Mouse (Mus musculus): Measurements from ENCODE around the gene Psmb3. TPM values are rescaled to one million over a fixed set of nuclear protein-coding genes. Genes with fewer than 3 reads are reported as not detected.

Psmb3 gene
- polyA plus RNA-seq, 1 experiment from 2014 or later: 463 TPM

GRCm38 (mm10) chr11:97671177-97671527 lies 32.0 kb upstream of the Psmb3 start:
- Histone ChIP-seq H3K27ac (ENCODE audit: low read depth, low read length) (no peak overlapping the region), H3K36me3 (ENCODE audit: control insufficient read depth, insufficient read depth, low read length) (peaks cover 18% of the 10 kb centered on the region), H3K9ac (ENCODE audit: low read length) (no peak overlapping the region), H3K4me3 (ENCODE audit: low read depth, low read length) (no peak overlapping the region), H3K4me1 (replicated peaks; ENCODE audit: control insufficient read depth, insufficient read depth, low read length) (peaks cover 3% of the 10 kb centered on the region; the same call in 1 of the 2 replicates), H3K27me3 (ENCODE audit: control insufficient read depth, insufficient read depth, low read length) (no peaks in the 10 kb centered on the region), H3K9me3 (ENCODE audit: control insufficient read depth, low read length) (no peaks in the 10 kb centered on the region), H3K4me2 (ENCODE audit: low read depth, low read length, severe bottlenecking) (no peak overlapping the region)
- ATAC-seq (replicated peaks; ENCODE audit: low FRiP score) (no peak), DNase-seq (ENCODE audit: low spot score) (no peak)
- WGBS: 43% methylated on average over 2 of the region's 2 CpGs

GRCm38 (mm10) chr11:97673148-97673547 lies 30.1 kb upstream of the Psmb3 start:
- H3K4me1 ChIP-seq (replicated peaks; ENCODE audit: control insufficient read depth, insufficient read depth, low read length): peaks cover 16% of the 10 kb centered on the region
- DNase-seq (ENCODE audit: low spot score) (no peak), ATAC-seq (replicated peaks; ENCODE audit: low FRiP score) (no peak)
- 81% methylated on average over 11 of the region's 11 CpGs for WGBS
- peaks cover 13% of the 10 kb centered on the region for H3K36me3 ChIP-seq (ENCODE audit: control insufficient read depth, insufficient read depth, low read length)
- H3K27me3 ChIP-seq (ENCODE audit: control insufficient read depth, insufficient read depth, low read length): no peaks in the 10 kb centered on the region
- H3K4me3 ChIP-seq (ENCODE audit: low read depth, low read length): no peak overlapping the region
- H3K4me2 ChIP-seq (ENCODE audit: low read depth, low read length, severe bottlenecking): no peak overlapping the region
- no peaks in the 10 kb centered on the region for H3K9me3 ChIP-seq (ENCODE audit: control insufficient read depth, low read length)
- no peak overlapping the region for H3K9ac ChIP-seq (ENCODE audit: low read length)
- no peak overlapping the region for H3K27ac ChIP-seq (ENCODE audit: low read depth, low read length)

- DNase-seq (ENCODE audit: low spot score) (no peak), ATAC-seq (replicated peaks; ENCODE audit: low FRiP score) (no peak)
- H3K9me3 ChIP-seq (ENCODE audit: control insufficient read depth, low read length): no peaks in the 10 kb centered on the region
- peaks cover 14% of the 10 kb centered on the region for H3K36me3 ChIP-seq (ENCODE audit: control insufficient read depth, insufficient read depth, low read length)
- no peak overlapping the region; the same call in 1 of the 2 replicates for H3K9ac ChIP-seq (ENCODE audit: low read length)
- 80% methylated on average over 15 of the region's 15 CpGs for WGBS
- H3K4me3 ChIP-seq (ENCODE audit: low read depth, low read length): no peak overlapping the region
- no peak overlapping the region for H3K27ac ChIP-seq (ENCODE audit: low read depth, low read length)
- H3K4me2 ChIP-seq (ENCODE audit: low read depth, low read length, severe bottlenecking): no peak overlapping the region
- H3K4me1 ChIP-seq (replicated peaks; ENCODE audit: control insufficient read depth, insufficient read depth, low read length): peaks cover 17% of the 10 kb centered on the region
- H3K27me3 ChIP-seq (ENCODE audit: control insufficient read depth, insufficient read depth, low read length): no peaks in the 10 kb centered on the region
Observed at GRCm38 (mm10) chr11:97676050-97676754, 27.0 kb upstream of the Psmb3 start.

- no peak for DNase-seq (ENCODE audit: low spot score)
- Histone ChIP-seq H3K9me3 (ENCODE audit: control insufficient read depth, low read length) (no peaks in the 10 kb centered on the region), H3K9ac (ENCODE audit: low read length) (no peak overlapping the region)
Observed at GRCm38 (mm10) chr11:97677381-97677780, 25.8 kb upstream of the Psmb3 start.

GRCm38 (mm10) chr11:97677842-97678241 lies 25.4 kb upstream of the Psmb3 start:
- peaks cover 17% of the 10 kb centered on the region for H3K4me1 ChIP-seq (replicated peaks; ENCODE audit: control insufficient read depth, insufficient read depth, low read length)
- no peak overlapping the region for H3K27ac ChIP-seq (ENCODE audit: low read depth, low read length)
- H3K4me2 ChIP-seq (ENCODE audit: low read depth, low read length, severe bottlenecking): no peak overlapping the region
- H3K9me3 ChIP-seq (ENCODE audit: control insufficient read depth, low read length): no peaks in the 10 kb centered on the region
- no peak overlapping the region for H3K9ac ChIP-seq (ENCODE audit: low read length)
- no peak for ATAC-seq (replicated peaks; ENCODE audit: low FRiP score)
- H3K36me3 ChIP-seq (ENCODE audit: control insufficient read depth, insufficient read depth, low read length): peaks cover 14% of the 10 kb centered on the region
- WGBS: 29% methylated on average over 8 of the region's 8 CpGs
- DNase-seq (ENCODE audit: low spot score): no peak
- H3K4me3 ChIP-seq (ENCODE audit: low read depth, low read length): no peak overlapping the region
- H3K27me3 ChIP-seq (ENCODE audit: control insufficient read depth, insufficient read depth, low read length): no peaks in the 10 kb centered on the region

More at GRCm38 (mm10) chr11:97677381-97677780, 25.8 kb upstream of the Psmb3 start:
- H3K27ac ChIP-seq (ENCODE audit: low read depth, low read length): no peak overlapping the region
- H3K4me3 ChIP-seq (ENCODE audit: low read depth, low read length): no peak overlapping the region
- peaks cover 14% of the 10 kb centered on the region for H3K36me3 ChIP-seq (ENCODE audit: control insufficient read depth, insufficient read depth, low read length)
- 31% methylated on average over 15 of the region's 15 CpGs for WGBS
- no peak for ATAC-seq (replicated peaks; ENCODE audit: low FRiP score)
- peaks cover 17% of the 10 kb centered on the region for H3K4me1 ChIP-seq (replicated peaks; ENCODE audit: control insufficient read depth, insufficient read depth, low read length)
- no peak overlapping the region for H3K4me2 ChIP-seq (ENCODE audit: low read depth, low read length, severe bottlenecking)
- no peaks in the 10 kb centered on the region for H3K27me3 ChIP-seq (ENCODE audit: control insufficient read depth, insufficient read depth, low read length)

- ATAC-seq (replicated peaks; ENCODE audit: low FRiP score) (no peak), DNase-seq (ENCODE audit: low spot score) (no peak)
- Histone ChIP-seq H3K27me3 (ENCODE audit: control insufficient read depth, insufficient read depth, low read length) (no peaks in the 10 kb centered on the region), H3K9me3 (ENCODE audit: control insufficient read depth, low read length) (no peaks in the 10 kb centered on the region), H3K4me2 (ENCODE audit: low read depth, low read length, severe bottlenecking) (no peak overlapping the region), H3K9ac (ENCODE audit: low read length) (no peak overlapping the region), H3K4me1 (replicated peaks; ENCODE audit: control insufficient read depth, insufficient read depth, low read length) (peaks cover 17% of the 10 kb centered on the region), H3K36me3 (ENCODE audit: control insufficient read depth, insufficient read depth, low read length) (peaks cover 14% of the 10 kb centered on the region), H3K4me3 (ENCODE audit: low read depth, low read length) (no peak overlapping the region), H3K27ac (ENCODE audit: low read depth, low read length) (no peak overlapping the region)
- 71% methylated on average over 13 of the region's 15 CpGs for WGBS
Observed at GRCm38 (mm10) chr11:97678301-97678700, 24.9 kb upstream of the Psmb3 start.

- H3K4me2 ChIP-seq (ENCODE audit: low read depth, low read length, severe bottlenecking): no peak overlapping the region
- WGBS: 87% methylated on average over 12 of the region's 12 CpGs
- H3K9ac ChIP-seq (ENCODE audit: low read length): no peak overlapping the region; the same call in 1 of the 2 replicates
- H3K4me3 ChIP-seq (ENCODE audit: low read depth, low read length): no peak overlapping the region
- no peak for ATAC-seq (replicated peaks; ENCODE audit: low FRiP score)
- H3K27me3 ChIP-seq (ENCODE audit: control insufficient read depth, insufficient read depth, low read length): no peaks in the 10 kb centered on the region; the same call in 1 of the 2 replicates
- H3K9me3 ChIP-seq (ENCODE audit: control insufficient read depth, low read length): no peaks in the 10 kb centered on the region
- DNase-seq (ENCODE audit: low spot score): no peak
- H3K4me1 ChIP-seq (replicated peaks; ENCODE audit: control insufficient read depth, insufficient read depth, low read length): peaks cover 17% of the 10 kb centered on the region
- peaks cover 6% of the 10 kb centered on the region; the same call in 1 of the 2 replicates for H3K36me3 ChIP-seq (ENCODE audit: control insufficient read depth, insufficient read depth, low read length)
- H3K27ac ChIP-seq (ENCODE audit: low read depth, low read length): no peak overlapping the region
Observed at GRCm38 (mm10) chr11:97680430-97680829, 22.8 kb upstream of the Psmb3 start.

- H3K9me3 ChIP-seq (ENCODE audit: control insufficient read depth, low read length): no peaks in the 10 kb centered on the region
- no peak overlapping the region for H3K9ac ChIP-seq (ENCODE audit: low read length)
- H3K36me3 ChIP-seq (ENCODE audit: control insufficient read depth, insufficient read depth, low read length): peaks cover 6% of the 10 kb centered on the region; the same call in 1 of the 2 replicates
- no peaks in the 10 kb centered on the region; the same call in 1 of the 2 replicates for H3K27me3 ChIP-seq (ENCODE audit: control insufficient read depth, insufficient read depth, low read length)
- H3K4me3 ChIP-seq (ENCODE audit: low read depth, low read length): no peak overlapping the region
- no peak overlapping the region for H3K27ac ChIP-seq (ENCODE audit: low read depth, low read length)
- DNase-seq (ENCODE audit: low spot score) (no peak), ATAC-seq (replicated peaks; ENCODE audit: low FRiP score) (no peak)
- no peak overlapping the region for H3K4me2 ChIP-seq (ENCODE audit: low read depth, low read length, severe bottlenecking)
- H3K4me1 ChIP-seq (replicated peaks; ENCODE audit: control insufficient read depth, insufficient read depth, low read length): peaks cover 12% of the 10 kb centered on the region; the same call in 1 of the 2 replicates
- WGBS: 77% methylated on average over 6 of the region's 6 CpGs
Observed at GRCm38 (mm10) chr11:97682504-97683055, 20.6 kb upstream of the Psmb3 start.
